Mouse (Mus musculus) testis, adult 2 months (tissue): ENCODE measurements at regions not wholly inside any gene's neighbourhood (a gene's known extent, or its start where the extent isn't known, plus 50 kb on each side); places are given as distances from the start of the nearest gene placed in this dataset.

Source experiments
- CTCF ChIP-seq: fragments of 200-500 bp; IDR thresholded peaks from 2 replicates; pipeline ENCODE4 v1.5.1; 2012; ENCODE audit warnings: low read depth, mild to moderate bottlenecking, inconsistent platforms, low read length, moderate library complexity; ENCODE audit not compliant: control insufficient read depth, insufficient read depth, insufficient replicate concordance
- POLR2A ChIP-seq: fragments of 200-500 bp; IDR thresholded peaks from 2 replicates; pipeline ENCODE4 v1.6.1; 2012; ENCODE audit warnings: low read depth, mild to moderate bottlenecking, inconsistent platforms, low read length, moderate library complexity; ENCODE audit not compliant: control insufficient read depth

DNA sequence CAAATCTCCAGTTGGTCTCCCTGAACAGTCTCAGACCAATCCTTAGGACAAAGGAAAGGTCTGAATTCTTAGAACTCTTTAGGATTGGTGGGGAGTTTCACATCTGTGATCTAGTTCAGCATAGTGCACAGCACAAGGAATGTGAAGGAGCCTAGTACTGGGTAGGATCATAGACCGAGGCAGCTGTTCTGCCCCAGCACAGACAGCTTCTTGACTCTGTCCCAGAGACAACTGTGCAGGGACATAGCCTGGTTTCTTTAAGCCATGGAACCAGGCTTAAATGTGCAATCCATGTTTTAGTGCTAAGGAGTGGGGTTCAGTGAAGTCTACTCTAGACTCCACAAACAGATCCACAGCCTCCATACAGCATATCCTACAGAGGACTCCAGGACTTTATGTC, 93.6 kb downstream of the Bms1 start:
- TF ChIP-seq POLR2A = no peak
- no peak for TF ChIP-seq CTCF
